Mouse (Mus musculus) CH12.LX (cell line): Measurements from ENCODE around the gene Gstt1.

Experiments used
- CTCF ChIP-seq, 2 experiments: IDR thresholded peaks in 1 of 2; conservative IDR thresholded peaks in 1 of 2; 2 replicates each; pipeline ENCODE4 v1.5.1; 2011 to 2012; ENCODE audit warnings: low read depth in 2 of 2, low read length in 2 of 2, improper control_type of control experiment in 1 of 2, inconsistent platforms in 1 of 2, mild to moderate bottlenecking in 1 of 2, moderate library complexity in 1 of 2
- IRF4 ChIP-seq: IDR thresholded peaks from 2 replicates; pipeline ENCODE4 v1.6.1; 2014; ENCODE audit warnings: low read depth, mild to moderate bottlenecking, inconsistent platforms, low read length, improper control_type of control experiment
- ZC3H11A ChIP-seq: IDR thresholded peaks from 2 replicates; pipeline ENCODE4 v1.6.1; 2012; ENCODE audit warnings: low read depth, mild to moderate bottlenecking, inconsistent platforms, low read length, improper control_type of control experiment

- no peak for TF ChIP-seq ZC3H11A
- TF ChIP-seq CTCF (conservative IDR thresholded peaks at IDR 0.05 in 1 of 2, IDR thresholded peaks at IDR 0.05 in 1 of 2; ENCODE audit: low read depth in 2 of 2, low read length in 2 of 2): no peak
- TF ChIP-seq IRF4: no peak
Observed at GRCm38 (mm10) chr10:75779206-75780174, 18.9 kb downstream of the Gstt1 start.
